Mouse (Mus musculus) Muller cell, postnatal 12 days (primary cell): ENCODE measurements around the gene Olfr1311.
"Not testable (repeated sequence)": the region's sequence is repeated elsewhere in the genome, so short reads cannot be mapped to it uniquely, and the experiment has no call there.

Experiments used
- DNase-seq: peaks from one replicate; pipeline ENCODE4 v3.0.0-alpha.2; 2015; ENCODE audit errors: inconsistent ontology term

The Olfr1311 gene

GRCm38 (mm10) chr2:112024312-112024711, at the start of gene Olfr1311:
Gene Olfr1311, minus strand, starts transcription at chr2:112024412.
- DNase-seq: no peak

- DNase-seq: no peak
These were observed 25.9 kb upstream of the Olfr1311 start, which contains the start of gene Olfr1312 for GRCm38 (mm10) chr2:112050138-112050537. Gene Olfr1312, minus strand, starts transcription at chr2:112050238.

- not testable (repeated sequence) for DNase-seq
These were observed 2.8 kb upstream of the Olfr1311 start for GRCm38 (mm10) chr2:112026971-112027370.

- DNase-seq: peak; percentile 41
These were observed 9.3 kb downstream of the Olfr1311 start for GRCm38 (mm10) chr2:112014900-112015299.

GRCm38 (mm10) chr2:112012608-112013007, 11.6 kb downstream of the Olfr1311 start, which contains the start of gene Olfr1310:
Gene Olfr1310, minus strand, starts transcription at chr2:112012708.
- DNase-seq: no peak

- no peak for DNase-seq
These were observed 34.0 kb downstream of the Olfr1311 start, which contains the start of gene Olfr1309 for GRCm38 (mm10) chr2:111990181-111990580. Gene Olfr1309, minus strand, starts transcription at chr2:111990281.
